Mouse (Mus musculus) testis, postnatal 10 days (tissue): ENCODE measurements around the gene Cyp2c38.
"Not testable (repeated sequence)": the region's sequence is repeated elsewhere in the genome, so short reads cannot be mapped to it uniquely, and the experiment has no call there.

Source experiments
- DNase-seq: peaks from one replicate; pipeline ENCODE4 v3.0.0; 2021; ENCODE audit warnings: low spot score

The Cyp2c38 gene

GRCm38 (mm10) chr19:39462941-39463340 is at the start of gene Cyp2c38:
Cyp2c38 (minus strand) TSS chr19:39463075.
- no peak for DNase-seq

- no peak for DNase-seq
Measured at GRCm38 (mm10) chr19:39510534-39510933, 47.7 kb upstream of the Cyp2c38 start, which contains the start of gene Cyp2c39. Cyp2c39 (plus strand) TSS chr19:39510862.

DNA sequence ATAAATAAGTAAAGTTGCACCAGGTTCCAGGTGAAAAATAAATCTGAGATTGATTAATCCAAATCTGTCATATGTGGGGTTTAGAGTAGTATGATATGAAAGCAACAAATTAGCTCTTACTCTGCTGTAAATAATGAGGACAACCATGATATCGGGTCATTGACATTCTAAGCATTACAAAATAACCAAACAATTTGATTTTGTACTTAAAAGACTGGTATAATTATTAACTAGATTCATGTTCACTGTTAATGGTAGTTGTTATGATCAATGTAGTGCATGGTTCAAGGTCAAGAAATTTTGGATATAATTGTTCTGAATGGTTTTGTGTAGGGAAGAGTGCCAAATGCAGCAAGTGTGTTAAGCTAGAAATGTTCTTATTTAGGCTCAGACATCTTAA is 46.7 kb upstream of the Cyp2c38 start:
- DNase-seq: no peak

GRCm38 (mm10) chr19:39506341-39506740 is 43.5 kb upstream of the Cyp2c38 start:
- no peak for DNase-seq

DNA sequence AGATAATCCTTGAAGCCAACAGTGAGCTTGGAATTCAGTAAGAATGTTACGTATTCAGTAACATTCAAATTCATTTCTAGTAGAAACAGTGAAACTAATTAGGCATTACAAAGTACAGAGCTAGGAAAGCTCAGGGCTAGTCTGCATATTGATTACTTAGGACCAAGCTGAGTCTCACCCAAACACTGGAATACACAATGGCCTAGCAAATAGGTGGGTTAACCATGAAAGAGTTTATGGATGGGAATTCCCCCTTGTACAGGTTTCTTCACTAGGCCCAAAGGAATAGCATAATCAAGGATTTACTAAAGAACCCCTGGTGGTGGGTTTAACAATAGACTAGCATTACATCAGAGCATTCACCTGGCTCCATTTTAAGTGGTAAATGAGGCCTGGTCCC is 21.1 kb upstream of the Cyp2c38 start:
- DNase-seq: not testable (repeated sequence)

DNA sequence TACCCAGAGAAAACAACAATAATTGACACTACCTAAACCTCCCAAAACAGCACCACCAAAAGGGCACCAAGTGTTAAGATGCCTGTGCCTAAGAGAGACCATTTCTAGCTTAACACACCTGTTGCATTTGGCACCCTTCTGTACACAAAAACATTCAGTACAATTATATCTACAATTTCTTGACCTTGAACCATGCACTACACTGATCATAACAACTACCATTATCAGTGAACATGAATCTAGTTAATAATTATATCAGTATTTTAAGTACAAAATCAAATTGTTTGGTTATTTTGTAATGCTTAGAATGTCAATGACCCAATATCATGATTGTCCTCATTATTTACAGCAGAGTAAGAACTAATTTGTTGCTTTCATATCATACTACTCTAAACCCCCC is 1.0 kb upstream of the Cyp2c38 start:
- DNase-seq: no peak
